Mouse (Mus musculus): ENCODE measurements at regions not wholly inside any gene's neighbourhood (a gene's known extent, or its start where the extent isn't known, plus 50 kb on each side); places are given as distances from the start of the nearest gene placed in this dataset.
"Not testable (repeated sequence)": the region's sequence is repeated elsewhere in the genome, so short reads cannot be mapped to it uniquely, and the experiment has no call there.

DNA sequence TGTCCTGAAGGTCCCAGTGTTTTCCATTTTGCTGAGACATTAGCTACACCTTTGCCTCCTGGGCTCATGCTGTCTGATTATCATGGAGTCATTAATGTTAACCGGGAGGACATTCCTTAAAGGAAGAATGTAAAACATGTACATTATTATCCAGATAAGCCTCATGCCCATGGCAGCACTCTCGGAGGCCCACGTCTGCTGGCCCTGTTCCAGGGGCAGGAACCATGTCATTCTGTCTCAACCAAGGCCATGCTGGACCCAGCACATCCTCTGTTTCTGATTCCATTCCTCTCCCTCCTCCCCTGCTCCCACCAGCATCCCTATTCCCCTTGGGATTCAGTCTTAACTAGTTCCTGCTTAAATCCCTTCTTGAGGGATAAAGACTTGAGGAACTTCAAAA lies 139.1 kb downstream of the Sptssa start:
- no peak for DNase-seq

DNA sequence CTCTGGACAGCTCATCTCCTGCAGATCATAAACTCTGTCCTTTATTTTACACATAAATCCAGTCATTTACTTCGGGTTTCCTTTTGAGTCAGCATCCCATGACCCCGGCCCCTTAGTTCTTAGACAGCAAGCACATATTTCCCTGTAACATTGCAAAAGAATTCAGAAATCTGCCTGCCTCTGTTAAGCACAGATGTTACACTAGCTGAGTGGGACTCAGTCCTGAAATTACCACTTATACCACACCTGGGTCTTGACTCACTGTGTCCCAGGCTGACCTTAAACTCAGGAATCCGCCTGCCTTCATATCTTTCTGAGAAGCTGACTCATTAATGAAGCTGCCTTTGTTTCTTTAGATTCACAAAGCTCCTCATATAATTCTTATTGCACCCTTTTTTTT lies 139.9 kb downstream of the Sptssa start:
- DNase-seq = no peak

DNA sequence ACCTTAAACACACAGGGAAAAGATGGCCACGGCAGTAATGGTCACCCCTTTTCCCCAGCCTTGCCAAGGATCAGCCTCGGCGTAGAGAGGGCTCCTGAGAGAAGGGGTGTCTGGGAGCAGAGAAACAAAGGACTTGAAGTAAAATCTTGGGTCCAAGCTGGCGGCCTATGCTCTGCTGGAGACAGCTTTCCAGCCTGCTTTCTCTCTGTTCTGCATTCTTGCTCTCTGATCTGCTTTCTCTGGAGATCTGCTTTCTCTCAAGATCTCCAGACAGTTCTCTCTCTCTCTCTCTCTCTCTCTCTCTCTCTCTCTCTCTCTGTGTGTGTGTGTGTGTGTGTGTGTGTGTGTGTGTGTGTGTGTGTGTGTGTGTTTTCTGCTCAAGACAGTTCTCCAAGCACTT lies 140.3 kb downstream of the Sptssa start:
- not testable (repeated sequence) for DNase-seq

DNA sequence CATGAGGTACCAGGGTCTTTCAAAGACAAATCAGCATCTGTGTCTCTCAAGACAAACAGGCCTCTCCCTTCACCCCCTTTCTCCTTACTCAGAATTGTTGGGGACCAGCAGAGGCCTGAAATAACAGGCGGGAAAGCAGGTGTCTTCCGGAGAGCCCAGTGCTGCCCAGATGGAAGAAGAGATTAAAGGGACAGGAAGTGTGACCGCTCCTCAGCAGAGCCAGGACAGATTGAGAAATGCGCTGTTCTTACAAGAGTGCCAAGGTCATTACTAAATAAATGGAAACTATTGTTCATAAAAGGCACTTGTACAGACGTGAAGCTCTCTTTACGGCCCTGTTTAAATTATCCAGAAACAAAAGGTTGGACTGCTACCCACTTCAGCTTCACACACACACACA lies 146.5 kb downstream of the Sptssa start:
- no peak for DNase-seq

DNA sequence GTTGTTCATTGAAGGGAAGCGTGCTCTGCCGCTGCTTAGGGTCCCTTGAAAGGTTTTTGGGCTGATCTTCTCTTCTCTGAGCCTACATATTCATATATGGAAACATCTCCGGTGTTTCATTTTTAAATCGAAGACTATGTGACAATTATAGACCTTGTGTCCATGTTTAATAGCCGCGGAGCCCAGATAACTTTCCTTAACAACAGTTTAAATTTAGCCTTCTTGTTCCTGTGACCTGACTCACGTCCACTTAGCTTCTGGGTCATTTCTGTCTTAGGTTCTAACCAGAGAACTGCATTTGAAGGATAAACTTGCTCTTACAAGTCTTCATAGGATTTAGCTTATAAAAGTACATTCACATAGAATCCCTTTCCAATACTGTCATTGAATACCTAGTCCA lies 153.6 kb downstream of the Sptssa start:
- no peak for DNase-seq

DNA sequence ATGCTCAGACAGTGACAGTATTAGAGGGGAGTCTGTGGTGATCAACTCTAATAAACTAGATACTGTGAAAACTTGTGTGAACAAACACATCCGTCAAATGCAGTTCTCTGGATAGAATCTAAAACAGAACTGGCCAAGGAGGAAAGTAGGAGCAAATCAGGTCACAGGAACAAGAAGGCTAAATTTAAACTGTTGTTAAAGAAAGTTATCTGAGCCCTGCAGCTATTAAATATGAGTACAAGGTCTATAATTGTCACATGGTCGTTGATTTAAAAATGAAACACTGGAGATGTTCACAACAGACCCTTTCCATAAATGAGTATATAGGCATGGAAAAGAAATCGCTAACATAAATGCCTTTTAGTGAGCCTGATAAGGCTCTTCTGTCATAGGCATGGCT lies 156.4 kb downstream of the Sptssa start:
- DNase-seq = no peak

DNA sequence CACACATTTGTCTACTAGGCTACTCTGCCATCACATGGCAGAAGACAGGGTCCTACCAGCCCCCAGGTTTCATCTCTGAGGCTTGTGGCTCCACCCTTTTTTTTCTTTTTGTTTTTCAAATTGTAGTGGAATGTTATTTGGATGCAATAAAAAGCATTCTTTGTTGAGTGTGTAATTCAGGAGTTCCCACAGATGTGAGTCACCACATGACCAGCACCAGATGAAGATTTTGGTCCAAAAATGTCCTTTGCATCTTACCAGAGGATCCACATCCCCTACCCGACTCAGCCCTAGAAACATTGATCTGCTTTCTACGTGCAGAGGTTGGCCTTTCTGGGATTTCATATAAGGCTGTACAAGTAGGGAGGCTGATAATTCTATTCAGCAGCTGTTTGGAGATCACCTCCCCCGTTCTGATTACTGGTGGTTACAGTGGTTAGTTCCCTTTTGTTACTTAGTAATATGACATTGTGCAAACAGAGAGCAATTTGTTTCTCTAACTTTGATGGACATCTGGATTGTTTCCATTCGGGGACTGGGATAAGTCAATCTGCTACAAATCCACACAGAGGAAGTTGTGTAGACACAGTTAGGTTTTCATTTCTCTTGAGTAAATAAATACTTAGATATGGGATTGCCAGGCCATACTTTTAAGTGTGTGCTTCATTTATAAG lies 160.5 kb downstream of the Sptssa start:
- no peak for DNase-seq

DNA sequence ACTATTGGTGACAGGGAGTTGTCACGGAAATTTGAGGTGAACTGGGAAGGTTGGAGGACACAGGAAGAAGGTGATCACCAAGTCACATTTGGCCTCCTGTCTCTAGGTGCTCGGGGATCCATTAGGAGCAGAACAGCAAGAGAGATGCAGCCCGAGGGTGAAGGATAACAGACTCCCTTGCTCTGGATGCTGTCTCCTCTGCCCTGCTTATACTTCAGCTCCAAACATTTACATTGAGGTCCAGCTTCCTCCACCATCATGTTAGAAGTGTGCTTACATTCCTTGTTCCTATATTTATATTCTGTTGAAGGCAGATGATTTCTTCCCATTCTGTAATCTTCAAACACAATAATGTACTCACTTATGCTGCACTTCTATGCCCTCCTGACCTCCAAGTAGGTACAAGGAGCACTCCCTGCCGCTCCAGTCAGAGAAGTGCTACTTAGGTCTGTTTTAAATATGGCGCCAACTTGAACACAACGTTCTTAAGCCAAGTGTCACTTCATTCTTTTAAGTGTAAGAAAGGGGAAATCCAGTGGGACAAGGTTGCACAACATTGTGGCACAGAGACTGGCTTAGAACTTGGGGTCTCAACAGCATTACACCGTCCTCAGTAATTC lies 161.5 kb downstream of the Sptssa start:
- no peak for DNase-seq

DNA sequence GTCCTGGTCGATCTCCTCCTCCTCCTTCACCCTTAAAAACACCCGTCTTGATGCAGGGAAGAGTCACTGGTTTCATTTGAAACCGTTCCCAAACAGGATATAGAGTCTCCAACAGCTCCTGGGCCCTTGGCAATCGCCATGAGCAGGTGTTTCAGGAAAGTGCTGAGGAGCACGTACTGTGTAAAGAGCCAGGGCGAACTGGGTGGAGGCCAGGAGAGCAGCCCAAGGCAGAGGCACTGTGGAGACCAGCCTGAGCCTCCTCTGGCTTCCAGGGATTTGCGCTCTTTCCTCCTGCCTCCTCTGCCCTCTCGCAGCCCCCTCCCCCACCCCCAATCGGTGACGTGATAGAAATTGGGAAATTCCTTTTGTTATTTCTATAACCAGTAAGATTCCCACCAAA lies 163.6 kb downstream of the Sptssa start:
- DNase-seq = no peak

DNA sequence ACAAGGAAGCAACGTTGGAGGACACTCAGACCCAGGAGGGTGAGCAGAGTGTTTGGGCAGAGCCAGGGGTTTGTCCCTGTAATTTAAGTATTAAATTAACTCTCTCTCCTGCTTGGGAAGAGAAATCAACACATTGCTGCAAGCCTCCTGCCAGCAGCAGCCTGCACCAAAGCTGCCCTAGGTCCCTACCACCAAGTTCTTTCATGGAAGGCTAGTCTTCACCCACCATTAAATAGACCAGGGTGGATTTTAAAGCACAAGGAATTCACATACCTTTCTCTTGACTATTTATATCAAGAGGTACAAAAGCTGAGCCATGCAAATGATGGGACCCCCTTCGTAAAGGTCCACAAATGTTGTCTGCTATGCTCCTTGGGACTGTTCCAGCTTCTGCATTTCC lies 165.9 kb downstream of the Sptssa start:
- DNase-seq = no peak

DNA sequence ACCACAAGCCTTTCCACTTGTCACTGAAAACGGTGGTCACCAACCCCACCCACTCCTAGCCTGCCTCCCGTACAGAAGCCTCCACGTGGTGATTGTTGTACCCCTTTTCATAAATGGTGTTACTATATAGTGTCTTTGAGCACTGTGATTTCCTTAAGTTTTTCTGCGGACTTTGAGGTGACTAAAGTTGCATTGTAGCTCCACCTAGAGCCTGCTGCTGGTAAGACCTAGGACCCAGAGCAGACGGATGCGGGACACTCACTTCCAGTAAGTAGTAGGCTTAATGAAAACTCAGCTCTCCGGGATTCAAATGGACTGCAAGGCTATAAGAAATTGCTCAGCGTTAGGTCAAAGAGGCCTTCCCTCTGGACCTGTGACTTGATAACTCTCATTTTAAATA lies 166.7 kb downstream of the Sptssa start:
- DNase-seq = peak; percentile 68

DNA sequence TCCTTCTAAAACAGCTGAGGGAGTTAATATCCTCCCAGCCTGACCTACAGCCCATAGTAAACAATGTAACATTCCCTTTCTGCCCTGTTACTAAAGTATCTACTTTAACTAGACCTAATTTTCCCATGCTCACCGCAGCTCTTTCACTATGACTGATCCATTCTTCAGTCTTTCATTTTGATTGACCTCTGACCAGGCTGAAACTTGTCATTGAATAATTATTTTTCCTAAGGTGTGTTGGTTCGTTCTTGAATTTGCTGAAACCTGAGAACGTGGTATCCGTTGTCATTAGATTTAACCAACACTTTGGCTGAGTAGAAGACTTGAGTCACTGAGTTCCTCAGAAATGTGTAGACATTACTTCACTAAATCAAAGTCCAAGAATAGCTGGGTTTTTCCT lies 168.7 kb downstream of the Sptssa start:
- no peak for DNase-seq

DNA sequence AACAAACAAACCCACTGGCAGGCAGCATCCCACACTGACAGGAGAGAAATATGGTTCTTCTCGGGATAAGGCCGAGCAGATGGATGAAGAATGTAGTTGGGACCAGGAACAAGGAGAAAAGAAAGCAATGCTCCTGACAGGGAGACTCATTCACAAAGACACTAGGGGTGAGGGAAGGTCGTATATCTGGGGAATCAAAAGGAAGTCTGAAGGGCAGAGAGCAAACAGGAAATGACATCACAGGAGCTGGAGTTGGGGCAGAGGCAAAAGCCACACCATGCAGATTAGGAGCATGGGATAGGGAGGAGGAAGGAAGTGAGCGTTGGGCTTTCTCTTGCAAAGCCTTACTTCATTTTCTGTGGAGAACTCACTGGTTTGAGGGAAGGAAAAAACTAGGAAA lies 174.4 kb downstream of the Sptssa start:
- no peak for DNase-seq

DNA sequence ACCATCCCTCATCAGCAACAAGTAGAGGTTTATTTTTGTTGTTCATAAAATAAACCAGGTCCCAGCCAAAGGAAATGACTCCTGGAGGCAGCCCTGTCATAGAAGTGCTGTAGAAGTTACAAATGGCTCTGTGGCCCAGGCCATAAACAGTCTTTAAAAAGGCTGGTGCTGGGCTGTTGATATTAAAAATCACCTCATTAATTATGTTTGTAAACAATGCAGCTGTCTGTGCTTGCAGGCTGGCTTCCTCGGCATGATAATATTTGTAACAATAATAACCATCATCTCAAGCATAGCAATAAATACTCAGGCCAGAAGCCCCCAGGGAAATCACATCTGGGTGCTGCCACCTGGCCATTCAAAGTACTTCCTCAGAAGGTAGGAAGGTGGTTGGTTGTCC lies 176.5 kb downstream of the Sptssa start:
- DNase-seq = no peak

DNA sequence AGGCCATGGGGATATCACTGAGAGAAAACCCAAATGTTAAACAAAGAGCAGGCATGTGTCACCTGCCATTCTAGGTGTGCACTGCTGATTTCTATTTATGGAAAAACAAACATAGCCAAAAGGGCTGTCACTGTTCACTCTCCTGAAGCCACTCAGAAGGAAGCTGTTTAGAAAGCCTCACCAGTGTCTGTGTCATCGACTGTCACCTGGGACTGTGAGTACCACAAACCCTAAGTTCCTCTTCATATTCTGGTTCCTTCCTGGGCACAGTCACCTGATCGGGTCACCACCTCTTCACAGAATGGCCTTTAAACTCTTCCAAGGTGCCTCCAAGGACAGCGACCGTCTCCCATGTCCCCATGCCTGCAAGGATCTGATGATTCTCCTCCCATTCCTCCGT lies 183.5 kb downstream of the Sptssa start:
- no peak for DNase-seq

DNA sequence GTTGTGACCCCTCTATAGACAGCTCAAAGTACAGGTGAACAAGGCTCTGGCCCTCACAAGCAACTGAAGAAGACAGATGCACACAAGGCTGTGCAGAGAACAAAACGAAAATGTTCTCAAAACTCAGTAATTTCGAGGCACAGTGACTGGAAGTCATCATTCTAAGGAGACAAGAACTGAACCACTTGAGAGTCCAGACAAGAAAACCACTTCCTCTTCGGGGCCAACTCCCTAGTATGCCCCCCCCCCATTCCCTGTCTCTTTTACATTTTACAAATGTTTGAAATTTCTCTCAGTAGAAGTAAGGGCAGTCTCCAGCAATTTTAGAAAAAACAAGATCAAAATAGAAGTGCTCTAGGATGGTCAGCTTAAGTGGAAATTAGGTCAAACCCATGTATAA lies 184.0 kb downstream of the Sptssa start:
- no peak for DNase-seq

DNA sequence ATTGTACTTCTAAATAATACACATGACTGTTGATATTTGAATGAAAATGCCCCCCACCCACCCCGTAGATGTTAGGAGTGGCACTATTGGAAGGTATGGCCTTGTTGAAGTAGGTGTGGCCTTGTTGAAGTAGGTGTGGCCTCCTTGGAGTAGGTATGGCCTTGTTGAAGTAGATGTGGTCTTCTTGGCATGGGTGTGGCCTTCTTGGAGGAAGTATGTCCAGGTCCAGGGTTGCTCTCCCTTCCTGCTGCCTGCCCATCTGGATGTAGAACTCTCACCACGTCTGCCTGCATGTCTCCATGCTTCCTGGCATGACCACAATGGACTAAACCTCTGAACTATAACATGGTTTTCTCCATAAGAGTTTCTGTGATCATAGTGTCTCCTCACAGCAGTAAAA lies 188.7 kb downstream of the Sptssa start:
- no peak for DNase-seq

DNA sequence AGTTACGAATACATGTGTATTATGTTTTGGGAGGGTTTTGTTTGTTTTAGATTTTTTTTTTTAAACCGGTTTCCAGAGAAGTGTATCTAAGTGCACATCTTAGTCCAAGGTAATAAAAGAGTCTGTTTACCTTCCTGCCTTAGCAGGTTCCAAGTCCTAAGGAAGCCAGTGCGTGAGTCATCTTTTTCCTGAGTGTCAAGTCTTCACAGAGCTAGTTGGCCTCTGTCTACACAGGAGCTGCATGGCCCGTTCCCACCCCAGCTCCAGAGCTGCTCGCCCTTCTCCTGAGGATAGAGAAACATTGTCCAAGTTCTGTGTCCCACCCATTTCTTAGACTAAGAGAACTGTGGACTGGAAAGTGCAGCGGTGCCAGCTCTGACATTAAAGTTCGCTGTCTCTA lies 192.6 kb downstream of the Sptssa start:
- DNase-seq = no peak

DNA sequence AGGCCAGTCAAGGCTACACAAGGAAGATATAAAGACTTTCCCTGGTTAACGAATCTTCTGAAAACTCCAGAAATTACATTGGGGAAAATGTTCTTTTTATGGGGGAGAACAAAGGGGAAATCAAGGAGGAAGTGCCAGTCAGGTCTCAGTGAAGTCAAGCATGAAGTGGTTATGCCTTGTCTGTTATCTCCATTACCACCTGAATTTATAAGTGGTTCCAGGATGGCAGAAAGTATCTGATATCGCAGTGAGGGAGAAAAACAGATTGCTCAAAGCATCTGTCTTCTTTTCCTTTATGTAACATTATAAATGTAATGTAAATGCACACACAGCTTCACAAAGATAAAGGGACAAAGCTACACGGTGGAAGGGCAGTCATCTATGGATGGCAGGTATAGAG lies 195.0 kb downstream of the Sptssa start:
- no peak for DNase-seq

DNA sequence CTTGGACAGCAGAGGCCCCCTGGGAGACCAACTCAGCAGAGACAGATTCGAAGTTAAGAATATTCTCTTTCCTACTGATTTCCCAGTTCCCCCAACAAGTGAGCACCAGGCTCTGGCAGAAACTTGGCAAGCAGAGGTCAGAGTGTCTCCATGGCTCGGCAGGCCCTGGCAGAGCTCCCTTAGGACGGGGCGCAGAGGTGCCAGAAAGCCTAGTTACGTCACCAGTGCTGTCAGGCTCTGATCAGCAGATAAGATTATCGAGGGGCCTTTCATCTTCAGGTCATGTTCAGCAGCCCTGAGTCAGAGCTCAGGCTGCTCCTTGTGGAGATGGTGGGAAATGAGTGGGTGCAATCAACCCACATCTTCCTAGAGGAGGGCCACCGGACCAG lies 196.2 kb downstream of the Sptssa start:
- DNase-seq = no peak

DNA sequence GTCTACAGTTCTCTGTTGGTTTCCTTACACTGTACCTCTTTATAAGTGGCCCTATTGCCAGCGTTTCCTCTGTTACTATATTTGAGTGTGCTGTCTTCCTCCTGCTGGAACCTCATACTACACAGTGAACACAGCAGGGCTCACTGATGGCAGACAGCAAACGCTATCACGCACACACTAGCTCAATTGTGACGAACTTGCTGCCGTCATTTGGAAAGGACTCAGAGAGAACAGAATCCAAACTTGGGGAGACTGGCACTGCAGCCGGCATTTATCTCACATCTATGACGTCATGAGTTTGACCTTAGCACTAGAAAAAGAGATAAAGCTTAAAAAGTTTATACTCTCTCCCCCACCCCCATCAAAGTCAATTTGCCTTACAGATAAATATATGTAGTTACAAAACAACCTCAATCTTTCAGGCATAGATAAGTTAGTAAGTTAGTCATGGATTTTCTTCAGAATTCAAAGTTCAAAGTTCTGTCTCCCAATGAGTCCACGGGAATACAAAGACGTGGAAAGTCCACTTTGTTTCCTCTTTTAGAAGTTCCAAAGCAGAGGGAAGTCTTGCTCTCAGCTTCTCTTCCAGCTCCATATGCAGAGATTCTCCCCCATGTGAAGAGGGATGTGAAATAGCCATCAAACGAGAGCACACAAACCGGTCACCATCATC lies 196.8 kb downstream of the Sptssa start:
- DNase-seq = no peak

DNA sequence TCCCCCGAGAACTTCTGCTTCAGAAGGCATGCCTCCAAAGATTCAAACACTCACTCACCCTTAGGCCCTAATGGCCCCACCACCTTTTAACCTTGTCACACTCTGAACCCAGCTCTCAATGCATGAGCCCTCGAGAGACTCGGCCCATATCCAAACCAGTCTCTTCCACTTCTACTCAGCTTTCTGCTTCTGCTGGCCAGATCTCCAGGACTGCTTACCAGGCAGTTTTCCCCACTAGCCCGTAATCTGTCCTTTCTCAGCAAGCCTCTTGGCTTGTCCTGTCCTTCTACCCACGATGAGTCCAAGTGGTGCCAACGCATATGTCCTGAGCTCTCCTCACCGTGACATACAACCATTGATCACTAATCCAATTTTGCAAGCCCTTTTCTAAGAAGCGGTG lies 199.6 kb downstream of the Sptssa start:
- DNase-seq = no peak

DNA sequence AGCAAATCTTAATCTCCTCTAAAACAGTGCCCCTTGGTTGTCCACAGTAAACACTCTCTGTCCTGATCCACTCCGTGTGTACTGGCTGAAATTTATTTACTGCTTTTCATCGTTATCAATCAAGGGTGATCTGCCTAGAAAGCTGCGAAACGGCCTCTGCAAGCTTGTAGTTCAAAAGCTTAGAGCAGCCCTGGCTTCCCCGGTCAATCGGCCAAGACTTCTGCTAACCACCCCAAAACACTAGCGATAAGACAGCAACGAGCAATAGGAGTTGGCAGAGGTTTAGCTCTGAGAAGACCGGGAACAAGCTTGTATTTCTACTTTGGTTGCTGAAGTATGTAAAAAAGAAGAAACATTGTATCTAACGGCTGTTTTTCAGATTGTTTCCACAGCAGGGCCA lies 201.8 kb downstream of the Sptssa start:
- no peak for DNase-seq

DNA sequence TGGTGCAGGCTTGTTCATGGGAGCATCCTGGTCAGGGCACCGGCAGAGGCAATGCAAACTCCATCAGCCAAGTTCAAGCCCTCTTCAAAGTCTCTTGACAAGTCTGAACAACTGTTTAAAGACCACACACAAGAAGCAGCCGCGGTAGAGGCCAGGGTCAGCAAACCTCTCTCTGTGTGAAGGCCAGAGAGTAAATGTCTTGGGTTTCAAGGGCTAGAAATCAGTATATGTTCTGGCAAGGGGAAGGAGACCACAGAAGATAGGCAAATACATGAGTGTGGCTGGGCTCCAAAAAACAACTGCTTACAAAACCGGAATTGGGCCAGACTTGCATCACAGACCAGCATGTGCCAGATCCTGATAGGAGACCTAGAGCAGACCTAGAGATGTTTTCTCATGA lies 203.0 kb downstream of the Sptssa start:
- DNase-seq = no peak

DNA sequence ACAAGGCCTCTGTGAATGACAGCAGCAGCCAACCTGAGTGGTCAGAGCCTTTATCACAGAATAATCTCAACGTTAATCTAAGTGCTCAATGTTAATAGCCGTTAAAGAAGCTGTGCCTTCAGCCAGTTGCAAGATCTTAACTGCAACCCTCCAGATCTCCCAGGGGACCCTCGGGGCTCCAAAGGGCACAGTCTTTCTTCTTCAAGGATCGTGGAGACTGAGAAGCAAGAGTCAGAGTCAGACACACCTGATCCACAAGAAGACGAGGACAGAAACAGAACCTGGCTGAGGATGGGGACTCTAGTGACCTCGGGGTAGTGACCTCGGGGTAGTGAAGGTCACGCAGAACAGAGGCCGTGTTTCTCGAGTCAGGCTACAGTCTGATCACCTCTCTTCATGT lies 206.0 kb downstream of the Sptssa start:
- no peak for DNase-seq
